Mouse (Mus musculus) forebrain, embryonic 13.5 days (tissue): Measurements from ENCODE around the gene Sept9. TPM values are rescaled to one million over a fixed set of nuclear protein-coding genes. Genes with fewer than 3 reads are reported as not detected.

ENCODE experiments used
- ATAC-seq: fragments of 200-750 bp; cut with Nextera tagmentation; 2 replicates; pipeline ENCODE4 v1.8.0; 2017
- H3K27ac ChIP-seq: fragments of 300-500 bp; sonication (generic); 2 replicates; pipeline ENCODE4 v1.5.1; 2015; ENCODE audit warnings: inconsistent platforms, mild to moderate bottlenecking, moderate library complexity
- H3K27me3 ChIP-seq: fragments of 300-500 bp; sonication (generic); 2 replicates; pipeline ENCODE4 v1.6.1; 2015; ENCODE audit warnings: mild to moderate bottlenecking, inconsistent platforms
- H3K36me3 ChIP-seq: fragments of 300-500 bp; sonication (generic); 2 replicates; pipeline ENCODE4 v1.6.1; 2015; ENCODE audit warnings: mild to moderate bottlenecking, inconsistent platforms; ENCODE audit not compliant: poor library complexity, severe bottlenecking
- H3K4me1 ChIP-seq: fragments of 300-500 bp; sonication (generic); 2 replicates; pipeline ENCODE4 v1.6.1; 2015; ENCODE audit warnings: inconsistent platforms
- H3K4me2 ChIP-seq: fragments of 300-500 bp; sonication (generic); 2 replicates; pipeline ENCODE4 v1.6.1; 2015; ENCODE audit warnings: inconsistent platforms, mild to moderate bottlenecking, moderate library complexity
- H3K4me3 ChIP-seq: fragments of 300-500 bp; sonication (generic); 2 replicates; pipeline ENCODE4 v1.5.1; 2015; ENCODE audit warnings: mild to moderate bottlenecking, inconsistent platforms
- H3K9ac ChIP-seq: fragments of 300-500 bp; sonication (generic); 2 replicates; pipeline ENCODE4 v1.6.1; 2015; ENCODE audit warnings: mild to moderate bottlenecking, inconsistent platforms
- H3K9me3 ChIP-seq: fragments of 300-500 bp; sonication (generic); replicated peaks from 2 replicates; pipeline ENCODE4 v1.6.1; 2016; ENCODE audit warnings: inconsistent platforms
- WGBS: fragments of 180-500 bp; shearing (Covaris S2); methylation state at CpG from one replicate; pipeline ENCODE4 v1.1.7; 2015; 5-methylcytosine and 5-hydroxymethylcytosine counted together
- polyA plus RNA-seq: library from polyadenylated mRNA; unstranded; fragments of >200 nt; fragmentation: Nextera tagmentation; extraction: Ambion mirVana; gene quantifications from 2 replicates; pipeline ENCODE4 v1.2.1, GENCODE M21; 2015

The Sept9 gene
- polyA plus RNA-seq, 1 experiment from 2014 or later, result 142 TPM

GRCm38 (mm10) chr11:117276946-117277345, 77.5 kb downstream of the Sept9 start:
- Histone ChIP-seq H3K9ac (no peak overlapping the region), H3K9me3 (no peaks in the 10 kb centered on the region), H3K4me1 (peaks cover 43% of the 10 kb centered on the region), H3K36me3 (0 out of 2 replicates have a peak, but pooled peaks cover 5% of the 10 kb centered on the region), H3K27me3 (no peaks in the 10 kb centered on the region), H3K4me3 (no peak overlapping the region), H3K4me2 (no peak overlapping the region), H3K27ac (no peak overlapping the region; the same call in 1 of the 2 replicates)
- 68% methylated on average over 8 of the region's 8 CpGs for WGBS
- ATAC-seq, result no peak

- no peak overlapping the region for H3K4me2 ChIP-seq
- 15% methylated on average over 1 of the region's 1 CpGs for WGBS
- ATAC-seq, result no peak
- no peaks in the 10 kb centered on the region for H3K36me3 ChIP-seq
- H3K27me3 ChIP-seq, result no peaks in the 10 kb centered on the region
- H3K9ac ChIP-seq, result peak overlapping the region; percentile 8; the same call in 1 of the 2 replicates
- peaks cover 45% of the 10 kb centered on the region for H3K4me1 ChIP-seq
- no peak overlapping the region for H3K4me3 ChIP-seq
- H3K9me3 ChIP-seq, result no peaks in the 10 kb centered on the region
- peak overlapping the region; percentile 19; the same call in 1 of the 2 replicates for H3K27ac ChIP-seq
These were observed 78.7 kb downstream of the Sept9 start for GRCm38 (mm10) chr11:117278113-117278512.

DNA sequence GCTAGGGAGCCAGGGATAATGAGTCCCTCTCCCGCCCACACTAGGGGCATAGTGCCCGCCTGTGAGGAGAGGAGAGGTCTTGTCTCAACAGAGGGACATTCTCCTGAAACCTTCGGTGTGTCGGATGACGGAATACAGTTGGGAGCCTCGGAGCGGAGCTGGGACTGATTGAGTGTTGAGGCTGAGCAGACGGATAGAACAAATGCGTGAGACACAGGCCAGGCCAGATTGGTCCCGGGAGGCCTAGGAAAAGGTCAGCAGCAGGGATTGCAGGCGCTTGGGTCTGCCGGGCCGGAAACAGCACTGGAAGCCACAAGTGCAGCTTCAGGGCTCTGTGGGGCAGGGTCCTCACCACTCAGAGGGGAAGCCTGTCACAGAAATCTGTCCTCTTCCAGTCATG, 79.1 kb downstream of the Sept9 start:
- no peak for ATAC-seq
- Histone ChIP-seq H3K27me3 (no peaks in the 10 kb centered on the region), H3K4me1 (peaks cover 45% of the 10 kb centered on the region), H3K27ac (peak overlapping the region; percentile 19; the same call in 1 of the 2 replicates), H3K9me3 (no peaks in the 10 kb centered on the region), H3K4me3 (no peak overlapping the region), H3K36me3 (no peaks in the 10 kb centered on the region), H3K4me2 (no peak overlapping the region), H3K9ac (peak overlapping the region; percentile 8; the same call in 1 of the 2 replicates)
- whole genome bisulfite sequencing, result 66% methylated on average over 13 of the region's 13 CpGs

DNA sequence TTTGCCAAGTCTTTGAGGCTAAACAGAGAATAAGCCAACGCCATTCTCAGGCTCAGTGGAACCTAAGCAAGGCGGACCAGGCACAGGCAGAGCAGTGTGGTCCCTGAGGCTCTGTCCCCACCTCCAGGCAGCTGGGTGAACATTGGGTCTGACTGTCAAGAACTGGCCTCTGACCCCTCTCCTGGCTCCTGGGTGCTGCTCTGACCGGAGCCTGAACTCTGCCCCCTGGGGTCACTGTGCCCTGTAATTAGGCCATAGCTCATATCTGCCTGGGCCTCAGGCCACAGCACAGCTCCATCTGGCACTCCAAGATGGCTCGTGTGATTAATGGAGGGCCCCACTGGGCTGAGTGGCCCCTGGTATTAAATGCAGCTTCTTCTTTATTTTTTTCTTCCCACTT, 80.5 kb downstream of the Sept9 start:
- Histone ChIP-seq H3K4me1 (peaks cover 50% of the 10 kb centered on the region), H3K4me3 (no peak overlapping the region), H3K27me3 (no peaks in the 10 kb centered on the region), H3K4me2 (no peak overlapping the region), H3K27ac (no peak overlapping the region), H3K36me3 (no peaks in the 10 kb centered on the region), H3K9me3 (no peaks in the 10 kb centered on the region), H3K9ac (no peak overlapping the region)
- no peak for ATAC-seq
- 67% methylated on average over 4 of the region's 4 CpGs for WGBS

GRCm38 (mm10) chr11:117283048-117283888, 83.8 kb downstream of the Sept9 start:
- H3K9ac ChIP-seq, result no peak overlapping the region
- H3K9me3 ChIP-seq, result no peaks in the 10 kb centered on the region
- H3K36me3 ChIP-seq, result peaks cover 2% of the 10 kb centered on the region; the same call in 1 of the 2 replicates
- ATAC-seq, result no peak
- H3K27ac ChIP-seq, result no peak overlapping the region
- no peaks in the 10 kb centered on the region for H3K27me3 ChIP-seq
- no peak overlapping the region for H3K4me2 ChIP-seq
- H3K4me1 ChIP-seq, result peaks cover 41% of the 10 kb centered on the region
- no peak overlapping the region for H3K4me3 ChIP-seq
- WGBS, result 78% methylated on average over 11 of the region's 11 CpGs

GRCm38 (mm10) chr11:117283889-117284450, 84.5 kb downstream of the Sept9 start:
- Histone ChIP-seq H3K4me3 (no peak overlapping the region), H3K27me3 (no peaks in the 10 kb centered on the region), H3K4me2 (no peak overlapping the region), H3K4me1 (peaks cover 37% of the 10 kb centered on the region), H3K9me3 (no peaks in the 10 kb centered on the region), H3K36me3 (peaks cover 2% of the 10 kb centered on the region; the same call in 1 of the 2 replicates), H3K9ac (no peak overlapping the region), H3K27ac (no peak overlapping the region)
- 81% methylated on average over 6 of the region's 6 CpGs for WGBS
- ATAC-seq, result no peak

DNA sequence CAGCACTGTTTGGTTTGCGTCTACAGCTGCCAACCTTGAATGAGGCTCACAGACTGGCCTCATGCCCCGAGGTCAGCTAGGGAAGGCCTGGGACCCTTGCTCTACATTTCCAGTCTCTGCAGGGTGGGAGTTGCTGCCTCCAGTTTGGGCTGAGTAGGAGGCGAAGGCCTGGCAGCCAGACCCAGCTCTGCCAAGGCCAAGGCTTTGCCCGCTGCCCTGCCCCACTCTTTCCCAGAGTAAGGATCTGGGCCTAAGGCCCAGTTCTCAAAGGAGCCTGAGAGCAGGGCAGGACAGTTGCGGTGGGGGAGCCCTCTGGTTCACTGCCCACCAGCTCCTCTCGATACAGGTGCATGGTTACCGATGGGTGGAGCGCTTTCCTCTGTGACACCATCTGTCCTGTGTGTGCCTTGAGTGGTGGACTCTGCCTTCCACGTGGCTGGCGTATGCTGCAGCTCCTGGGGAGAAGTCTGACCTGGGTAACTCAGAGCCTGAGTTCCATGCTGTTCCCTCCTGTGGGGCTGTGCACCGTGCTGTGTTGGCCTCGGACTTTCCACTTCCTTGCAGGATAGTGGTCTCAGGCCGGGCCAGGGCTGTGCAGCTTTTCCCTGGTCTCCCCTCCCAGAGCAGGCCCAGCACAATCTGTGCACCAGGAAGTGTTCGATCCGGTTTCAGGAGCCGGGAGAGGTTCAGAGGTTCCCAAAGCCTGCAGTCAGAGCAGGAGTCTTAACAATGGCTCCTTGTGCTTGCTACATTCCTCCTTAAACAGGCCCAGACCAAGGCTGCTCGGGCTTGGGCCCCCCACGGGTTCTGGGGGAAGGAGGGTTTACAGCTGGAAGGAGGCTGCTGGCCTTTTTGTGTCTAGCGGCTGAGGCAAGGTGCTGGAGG, 85.5 kb downstream of the Sept9 start:
- H3K4me1 ChIP-seq, result peaks cover 35% of the 10 kb centered on the region
- H3K4me3 ChIP-seq, result no peak overlapping the region
- H3K36me3 ChIP-seq, result peaks cover 2% of the 10 kb centered on the region; the same call in 1 of the 2 replicates
- H3K27me3 ChIP-seq, result no peaks in the 10 kb centered on the region
- H3K27ac ChIP-seq, result peak overlapping the region; percentile 33; the same call in 1 of the 2 replicates
- no peak overlapping the region for H3K4me2 ChIP-seq
- peak; percentile 27; the same call in 1 of the 2 replicates for ATAC-seq
- peak overlapping the region; percentile 44 for H3K9ac ChIP-seq
- 34% methylated on average over 19 of the region's 19 CpGs for WGBS
- H3K9me3 ChIP-seq, result no peaks in the 10 kb centered on the region

DNA sequence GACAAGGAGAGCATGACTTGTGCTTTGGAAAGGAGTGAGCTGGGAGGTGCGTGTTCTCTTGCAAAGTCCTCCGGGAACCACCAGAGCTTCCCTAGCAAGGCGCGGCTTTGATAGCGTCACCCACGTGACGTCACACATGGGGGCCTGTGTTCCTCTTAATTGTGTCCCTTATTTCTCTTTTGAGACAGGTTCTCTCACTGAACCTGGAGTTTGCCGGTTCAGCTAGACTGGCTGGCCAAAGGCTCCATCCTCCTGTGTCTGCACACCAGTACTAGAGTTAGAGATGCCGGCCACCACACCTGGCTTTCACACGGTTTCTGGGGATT, 86.1 kb downstream of the Sept9 start:
- Histone ChIP-seq H3K9ac (peak overlapping the region; percentile 44; the same call in 1 of the 2 replicates), H3K4me2 (no peak overlapping the region), H3K9me3 (no peaks in the 10 kb centered on the region), H3K4me3 (no peak overlapping the region), H3K36me3 (peaks cover 7% of the 10 kb centered on the region), H3K4me1 (peaks cover 29% of the 10 kb centered on the region), H3K27ac (0 out of 2 replicates have a peak overlapping the region, but pooled peaks have one; percentile 33), H3K27me3 (no peaks in the 10 kb centered on the region)
- 61% methylated on average over 10 of the region's 10 CpGs for WGBS
- no peak for ATAC-seq

DNA sequence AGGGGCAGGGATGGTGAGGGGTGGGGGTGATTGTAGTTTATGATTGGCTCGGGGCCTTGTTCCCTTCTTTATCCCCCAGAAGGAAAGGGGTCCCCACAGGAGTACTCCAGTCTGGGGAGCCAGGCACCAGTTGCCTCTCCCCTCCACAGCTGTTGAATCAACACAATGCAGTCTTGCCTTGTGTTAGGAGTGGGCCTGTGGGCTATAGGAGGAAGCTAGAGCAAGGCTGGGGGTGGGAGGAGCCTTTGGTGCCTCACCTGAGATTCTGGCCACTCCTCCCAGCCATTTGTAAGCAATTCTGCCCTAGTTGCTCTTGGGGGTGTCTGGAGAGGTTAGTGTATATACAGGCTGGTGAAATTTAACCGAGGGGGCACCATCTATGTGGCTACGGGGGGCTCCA, 88.3 kb downstream of the Sept9 start:
- Histone ChIP-seq H3K4me1 (peaks cover 18% of the 10 kb centered on the region), H3K27me3 (no peaks in the 10 kb centered on the region), H3K9me3 (no peaks in the 10 kb centered on the region), H3K27ac (no peak overlapping the region), H3K4me2 (no peak overlapping the region), H3K9ac (no peak overlapping the region), H3K4me3 (no peak overlapping the region), H3K36me3 (peaks cover 28% of the 10 kb centered on the region)
- 92% methylated on average over 3 of the region's 3 CpGs for WGBS
- no peak for ATAC-seq

GRCm38 (mm10) chr11:117288765-117289164, 89.3 kb downstream of the Sept9 start:
- 92% methylated on average over 8 of the region's 8 CpGs for WGBS
- Histone ChIP-seq H3K27ac (no peak overlapping the region), H3K9ac (no peak overlapping the region), H3K4me1 (peaks cover 18% of the 10 kb centered on the region), H3K36me3 (peaks cover 28% of the 10 kb centered on the region), H3K4me3 (no peak overlapping the region), H3K4me2 (no peak overlapping the region), H3K27me3 (no peaks in the 10 kb centered on the region), H3K9me3 (no peaks in the 10 kb centered on the region)
- no peak for ATAC-seq

DNA sequence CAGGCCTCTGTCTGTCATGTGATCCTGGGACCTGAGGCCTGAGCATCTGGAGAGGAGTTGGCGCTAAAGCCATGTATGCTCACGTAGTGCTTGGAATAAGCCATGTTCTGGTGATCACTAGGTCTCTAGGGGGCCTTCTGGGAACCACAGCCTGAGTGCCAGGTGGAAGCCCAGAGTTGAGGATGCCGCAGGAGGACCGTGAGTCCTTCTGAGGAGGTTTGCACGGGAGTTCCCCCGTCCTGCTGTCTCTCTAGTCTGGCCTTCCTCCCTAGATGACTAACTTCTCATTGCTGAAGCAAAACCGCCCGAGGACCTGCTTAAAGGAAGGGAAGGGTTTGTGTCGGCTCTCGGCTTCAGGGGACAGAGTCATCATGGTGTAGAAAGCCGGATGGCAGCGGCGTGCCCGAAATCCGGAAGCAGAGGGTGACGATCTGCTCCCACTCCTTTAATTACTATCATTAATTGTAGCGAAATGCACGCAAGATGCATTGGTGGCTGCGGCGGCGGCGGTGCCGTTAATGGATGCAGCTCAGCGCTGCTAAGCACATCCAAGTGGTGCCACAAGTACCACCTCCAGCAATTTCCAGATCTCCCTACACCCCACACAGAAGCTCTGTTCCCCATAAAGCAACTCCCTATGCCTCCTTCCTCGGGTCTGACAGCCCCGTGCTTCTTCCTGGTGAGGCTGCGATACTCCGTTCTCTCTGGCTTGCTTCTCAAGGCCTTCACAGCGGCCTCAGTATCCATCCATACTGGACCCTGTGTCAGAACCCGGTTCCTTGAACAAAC, 92.0 kb downstream of the Sept9 start:
- Histone ChIP-seq H3K4me3 (no peak overlapping the region), H3K4me1 (peaks cover 18% of the 10 kb centered on the region), H3K27ac (no peak overlapping the region), H3K9ac (no peak overlapping the region), H3K36me3 (peaks cover 28% of the 10 kb centered on the region), H3K4me2 (no peak overlapping the region), H3K27me3 (no peaks in the 10 kb centered on the region), H3K9me3 (no peaks in the 10 kb centered on the region)
- 92% methylated on average over 30 of the region's 30 CpGs for WGBS
- no peak for ATAC-seq
